Comparison of ENCODE assay signal across 14 mouse cellular contexts in the genomic region with DNA sequence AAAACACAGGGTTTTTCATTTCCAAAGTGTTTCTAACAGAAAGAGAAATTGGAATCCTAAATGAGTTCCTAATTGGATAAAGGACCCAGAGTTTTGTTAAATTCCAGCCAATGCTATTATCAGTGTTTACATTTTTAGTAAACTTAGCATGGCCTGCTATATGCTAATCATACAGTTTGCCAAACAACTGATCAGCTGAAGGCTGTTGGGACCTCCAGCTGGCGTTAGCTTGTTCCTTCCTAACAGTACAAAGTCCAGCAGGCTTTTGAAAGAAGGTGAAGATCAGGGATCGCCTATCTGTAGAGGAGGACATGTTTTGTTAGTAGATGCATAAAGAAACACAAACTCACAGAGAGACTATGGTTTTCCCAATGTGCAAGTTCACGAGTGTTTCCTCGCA.
"Had no signal": no experiment of that assay in that cellular context is flagged by ENCODE, and none has a peak within 500 bp of the region (broad histone marks: within the 10 kb centered on the region; RNA-seq: fewer than 3 reads in every experiment).

No protein-coding gene starts in this region.

- ATAC-seq: liver, embryonic 12.5 days; midbrain, embryonic 13.5 days; midbrain, embryonic 15.5 days had no signal

- H3K4me2 ChIP-seq: liver, embryonic 12.5 days; midbrain, embryonic 11.5 days; midbrain, embryonic 13.5 days; midbrain, embryonic 15.5 days; neural tube, embryonic 12.5 days had no signal

- DNase-seq: liver; lung, adult 2 months; right cerebral cortex, postnatal 14 days; thymus, adult 2 months; thymus, postnatal 25 days; thymus, postnatal 4 days had no signal

- H3K36me3 ChIP-seq: midbrain, embryonic 13.5 days; midbrain, embryonic 15.5 days; neural tube, embryonic 12.5 days had no signal

- H3K27me3 ChIP-seq: liver, embryonic 12.5 days; megakaryocyte, embryonic 14.5 days; midbrain, embryonic 13.5 days; midbrain, embryonic 15.5 days; neural tube, embryonic 12.5 days had no signal

- H3K4me3 ChIP-seq: liver, embryonic 12.5 days; megakaryocyte, embryonic 14.5 days; midbrain, embryonic 13.5 days; midbrain, embryonic 15.5 days; neural tube, embryonic 12.5 days had no signal

- H3K27ac ChIP-seq: liver, embryonic 12.5 days; liver, embryonic 14.5 days; macrophage; midbrain, embryonic 13.5 days; midbrain, embryonic 15.5 days; neural tube, embryonic 12.5 days had no signal

- H3K9me3 ChIP-seq: liver, embryonic 12.5 days; megakaryocyte, embryonic 14.5 days; midbrain, embryonic 13.5 days; midbrain, embryonic 15.5 days; neural tube, embryonic 12.5 days had no signal

- H3K9ac ChIP-seq: liver, embryonic 12.5 days; liver, embryonic 14.5 days; midbrain, embryonic 13.5 days; midbrain, embryonic 15.5 days; neural tube, embryonic 12.5 days had no signal

- H3K4me1 ChIP-seq: liver, embryonic 12.5 days; megakaryocyte, embryonic 14.5 days; midbrain, embryonic 13.5 days; midbrain, embryonic 15.5 days; neural tube, embryonic 12.5 days had no signal
